Mouse (Mus musculus): ENCODE results near the gene Ankmy1.

The Ankmy1 gene

DNA sequence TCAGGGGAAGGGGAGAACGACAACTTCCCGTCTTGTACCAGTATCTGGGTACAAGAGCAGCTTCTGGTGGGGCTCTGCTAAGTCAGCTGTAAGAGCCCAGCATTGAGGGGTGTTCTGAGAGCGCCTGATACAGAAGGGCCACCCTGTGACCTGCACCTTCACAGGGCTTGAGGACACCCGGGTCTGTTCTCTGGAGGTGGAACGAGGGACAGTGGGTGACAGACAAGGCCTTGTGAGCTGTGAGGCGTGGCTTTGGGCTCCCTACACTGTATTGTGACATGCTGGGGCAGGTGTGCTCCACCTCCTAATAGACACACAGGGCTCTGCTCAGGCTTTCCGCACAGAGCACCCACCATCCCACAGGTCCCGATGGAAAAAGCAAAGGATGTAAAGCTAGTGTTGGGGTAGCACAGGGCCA is 9.0 kb upstream of the Ankmy1 start:
- no peak for DNase-seq (ENCODE audit: low read depth)

GRCm38 (mm10) chr1:92910925-92911720 is 8.4 kb upstream of the Ankmy1 start:
- DNase-seq (ENCODE audit: low read depth): peak; percentile 48

DNA sequence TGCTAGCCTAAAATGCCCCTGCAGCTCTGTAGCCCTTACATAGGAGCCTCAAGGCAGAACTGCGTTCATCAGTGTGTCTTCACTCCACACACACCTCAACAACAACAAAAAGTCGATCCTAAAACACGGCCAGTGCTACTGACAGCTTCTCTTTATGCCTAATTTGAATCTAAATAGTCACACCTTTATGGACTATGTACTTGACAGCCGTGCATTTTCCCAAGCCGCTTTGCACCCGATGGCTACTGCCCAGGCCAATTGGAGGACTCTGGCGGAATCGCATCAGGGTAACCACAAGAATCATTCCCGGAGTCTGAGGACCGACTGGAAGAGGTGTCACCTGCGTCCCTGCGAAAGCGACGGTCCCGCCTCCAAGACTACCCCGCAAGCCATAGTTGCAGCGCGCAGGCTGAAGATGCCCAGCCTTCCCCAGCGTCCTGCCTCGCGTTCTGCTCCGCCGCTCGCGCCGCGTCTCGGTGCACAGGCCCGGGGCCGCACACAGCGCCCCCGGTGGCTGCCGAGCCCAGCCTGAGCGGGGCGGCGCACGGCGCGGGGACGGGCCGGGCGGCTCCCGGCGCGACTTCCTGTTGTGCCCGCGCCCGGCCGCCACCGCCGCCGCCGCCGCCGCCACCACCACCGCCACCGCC is 7.7 kb upstream of the Ankmy1 start, which contains the start of gene Rnpepl1:
Gene Rnpepl1 (plus strand): TSS at position 545 of the 647 bp plus-strand sequence.
- DNase-seq (ENCODE audit: low read depth): peak; percentile 69

GRCm38 (mm10) chr1:92909068-92909467 is 6.4 kb upstream of the Ankmy1 start:
- no peak for DNase-seq (ENCODE audit: low read depth)

DNA sequence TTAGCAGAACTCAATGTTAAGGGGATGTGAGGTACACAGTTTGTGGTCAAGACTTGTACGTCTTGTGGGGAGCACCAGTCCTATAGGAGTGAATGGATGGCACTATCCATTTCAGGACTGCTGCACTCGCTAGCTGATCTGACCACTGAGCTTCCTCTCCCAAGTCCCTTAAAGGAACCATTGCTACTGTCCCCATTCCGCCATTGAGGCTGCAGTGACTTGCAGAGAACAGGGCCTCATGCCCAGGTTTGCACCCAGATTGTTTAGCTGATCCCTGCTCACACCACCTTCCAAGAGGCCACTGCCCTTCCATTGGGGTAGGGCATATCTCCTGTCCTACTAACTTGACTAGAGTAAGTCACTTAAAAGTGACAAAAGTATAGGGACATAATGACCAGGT is 6.0 kb upstream of the Ankmy1 start:
- no peak for DNase-seq (ENCODE audit: low read depth)

GRCm38 (mm10) chr1:92907632-92908360 is 5.1 kb upstream of the Ankmy1 start:
- no peak for DNase-seq (ENCODE audit: low read depth)

GRCm38 (mm10) chr1:92906779-92907631 is 4.3 kb upstream of the Ankmy1 start, which contains the start of gene Dusp28:
Gene Dusp28 (plus strand): TSS chr1:92906981.
- peak; percentile 18 for DNase-seq (ENCODE audit: low read depth)

DNA sequence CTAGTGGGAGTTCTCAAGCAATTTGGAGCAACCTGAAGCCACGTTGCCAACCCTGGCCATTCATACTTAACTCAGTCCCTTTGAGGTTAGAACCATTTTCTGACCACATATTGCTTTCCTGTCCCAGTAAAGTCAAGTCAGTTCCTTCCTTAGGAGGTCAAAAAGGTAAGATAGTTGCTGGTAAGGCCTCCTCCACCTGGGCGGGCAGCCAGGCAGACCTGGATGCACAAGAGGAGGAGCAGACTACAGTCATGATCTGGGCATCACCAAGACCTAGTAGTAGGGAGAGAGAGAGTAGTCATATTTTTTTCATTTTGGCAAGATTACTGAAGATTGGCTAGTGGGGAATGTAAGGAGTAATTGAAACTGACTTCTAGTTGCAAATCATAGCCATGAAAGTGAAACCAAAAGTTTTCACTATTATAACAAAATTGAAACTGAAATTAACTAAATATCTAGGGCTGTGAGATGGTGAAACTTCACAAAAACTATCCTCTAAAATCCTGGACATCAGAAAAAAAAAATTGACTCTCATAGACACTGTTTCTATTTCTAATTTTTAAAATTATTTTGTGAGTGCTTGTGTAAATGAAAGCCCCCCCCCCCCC is 3.1 kb upstream of the Ankmy1 start:
- no peak for DNase-seq (ENCODE audit: low read depth)

GRCm38 (mm10) chr1:92903627-92904026 is 921 bp upstream of the Ankmy1 start:
- peak; percentile 81 for DNase-seq (ENCODE audit: low read depth)

DNA sequence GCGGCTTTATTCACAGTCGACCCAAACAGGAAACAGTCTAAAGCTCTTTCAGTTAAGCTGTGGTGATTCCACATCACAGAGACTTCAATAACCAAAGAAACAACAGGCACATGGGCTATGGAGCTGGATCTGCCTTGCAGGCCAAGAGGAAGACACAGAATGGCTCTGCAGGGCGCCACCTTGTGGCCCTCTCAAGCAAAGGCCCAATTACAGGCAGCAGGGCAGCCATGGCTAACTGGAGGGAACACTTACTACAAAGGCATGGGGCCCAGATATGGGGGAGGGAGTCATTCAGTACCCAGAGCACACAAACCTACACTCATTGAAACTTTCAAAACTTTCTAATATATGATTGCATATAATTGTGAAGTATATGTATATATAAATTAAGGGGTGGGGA is 7.6 kb downstream of the Ankmy1 start:
- peak; percentile 92 for DNase-seq (ENCODE audit: low read depth)

- no peak for DNase-seq (ENCODE audit: low read depth)
These were observed 8.8 kb downstream of the Ankmy1 start for GRCm38 (mm10) chr1:92893896-92894295.

- no peak for DNase-seq (ENCODE audit: low read depth)
These were observed 9.9 kb downstream of the Ankmy1 start for GRCm38 (mm10) chr1:92892791-92893190.

GRCm38 (mm10) chr1:92888901-92889655 is 13.6 kb downstream of the Ankmy1 start:
- no peak for DNase-seq (ENCODE audit: low read depth)

DNA sequence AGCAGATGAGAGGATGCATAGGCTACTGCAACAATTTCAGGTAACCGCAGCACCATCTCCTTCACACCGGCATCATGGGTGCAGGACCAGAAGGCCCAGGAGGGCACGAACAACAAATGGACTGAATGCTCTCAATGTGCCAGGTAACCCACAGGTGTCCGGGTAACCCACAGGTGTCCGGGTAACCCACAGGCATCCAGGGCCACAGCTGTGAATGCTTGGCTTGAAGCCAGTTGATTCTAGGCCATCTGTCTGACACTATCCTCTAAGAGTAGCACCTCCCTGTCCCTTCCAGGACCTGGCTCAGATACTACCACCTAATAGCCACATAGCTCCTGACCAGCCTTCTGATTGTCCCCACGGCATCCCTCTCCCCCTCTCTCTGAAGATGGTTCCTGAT is 20.7 kb downstream of the Ankmy1 start:
- DNase-seq (ENCODE audit: low read depth): no peak

DNA sequence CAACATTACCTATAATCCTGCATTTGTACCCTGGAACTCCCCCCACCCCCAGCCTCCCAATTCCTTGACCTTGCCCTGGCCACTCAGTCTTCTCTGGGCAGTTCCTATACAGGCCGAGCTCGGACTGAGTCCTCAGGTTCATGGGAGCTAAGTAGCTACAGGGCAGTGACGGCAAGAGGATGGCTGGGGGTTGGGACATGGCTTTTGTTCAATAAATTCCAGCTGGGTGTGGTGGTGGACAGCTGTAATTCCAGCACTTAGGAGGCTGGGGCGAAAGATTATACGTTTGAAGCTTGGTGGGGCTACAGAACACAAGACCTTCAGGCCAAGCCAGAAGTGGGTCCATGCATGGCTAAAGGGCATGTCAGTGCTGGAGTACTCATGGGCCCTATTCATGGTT is 22.6 kb downstream of the Ankmy1 start:
- no peak for DNase-seq (ENCODE audit: low read depth)

GRCm38 (mm10) chr1:92879266-92879665 is 23.4 kb downstream of the Ankmy1 start:
- DNase-seq (ENCODE audit: low read depth): no peak

GRCm38 (mm10) chr1:92878066-92878741 is 24.5 kb downstream of the Ankmy1 start:
- no peak for DNase-seq (ENCODE audit: low read depth)

- DNase-seq (ENCODE audit: low read depth): no peak
These were observed 25.2 kb downstream of the Ankmy1 start for GRCm38 (mm10) chr1:92877431-92877978.

GRCm38 (mm10) chr1:92875360-92876111 is 27.2 kb downstream of the Ankmy1 start:
- DNase-seq (ENCODE audit: low read depth): no peak

Measured in NIH3T3 (cell line).